Mouse (Mus musculus) kidney, adult 2 months (tissue): ENCODE data around the gene Spire2. TPM values are rescaled to one million over a fixed set of nuclear protein-coding genes. Genes with fewer than 3 reads are reported as not detected.

Experiments
- DNase-seq: peaks from one replicate; pipeline ENCODE4 v3.0.0; 2021
- H3K27ac ChIP-seq: fragments of 200-500 bp; 2 replicates; pipeline ENCODE4 v1.5.1; 2012; ENCODE audit warnings: low read depth, low read length, control low read depth, inconsistent platforms; ENCODE audit not compliant: insufficient read depth
- H3K27me3 ChIP-seq: fragments of 200-500 bp; replicated peaks from 2 replicates; pipeline ENCODE4 v1.6.1; 2012; ENCODE audit warnings: mild to moderate bottlenecking, moderate library complexity, low read length, inconsistent platforms; ENCODE audit not compliant: control insufficient read depth, insufficient read depth
- H3K36me3 ChIP-seq: fragments of 200-500 bp; 2 replicates; pipeline ENCODE4 v1.6.1; 2012; ENCODE audit warnings: mild to moderate bottlenecking, moderate library complexity, low read length, inconsistent platforms; ENCODE audit not compliant: control insufficient read depth, insufficient read depth
- H3K4me1 ChIP-seq: fragments of 200-500 bp; 2 replicates; pipeline ENCODE4 v1.6.1; 2011; ENCODE audit warnings: low read length; ENCODE audit not compliant: control insufficient read depth, insufficient read depth
- H3K4me3 ChIP-seq: fragments of 200-500 bp; 2 replicates; pipeline ENCODE4 v1.5.1; 2011; ENCODE audit warnings: mild to moderate bottlenecking, low read depth, low read length, control low read depth; ENCODE audit not compliant: insufficient read depth
- CTCF ChIP-seq: fragments of 200-500 bp; conservative IDR thresholded peaks from 2 replicates; pipeline ENCODE4 v1.5.1; 2011; ENCODE audit warnings: low read depth, mild to moderate bottlenecking, control low read depth, low read length, moderate library complexity, mixed read lengths; ENCODE audit not compliant: insufficient read depth, insufficient read length
- POLR2A ChIP-seq: fragments of 200-500 bp; IDR thresholded peaks from one replicate; pipeline ENCODE4 v1.6.1; 2011; ENCODE audit warnings: low read depth, low read length, control low read depth
- WGBS: fragments of 180-500 bp; shearing (Covaris S2); methylation state at CpG from one replicate; pipeline ENCODE4 v1.1.7; 2018; 5-methylcytosine and 5-hydroxymethylcytosine counted together
- polyA plus RNA-seq: library from polyadenylated mRNA; depleted of rRNA; stranded (reverse); fragments of >200 nt; gene quantifications from 2 replicates; pipeline ENCODE4 v1.2.3, GENCODE M21; 2012; rRNA removed

Gene Spire2
- polyA plus RNA-seq, 1 experiment = 6.0 TPM

- TF ChIP-seq POLR2A (no peak), CTCF (no peak)
- no peak overlapping the region for H3K4me3 ChIP-seq
- no peaks in the 10 kb centered on the region for H3K27me3 ChIP-seq
- no peaks in the 10 kb centered on the region for H3K4me1 ChIP-seq
- WGBS = 84% methylated on average over 8 of the region's 8 CpGs
- H3K27ac ChIP-seq = no peak overlapping the region
- H3K36me3 ChIP-seq = no peaks in the 10 kb centered on the region
- no peak for DNase-seq
Measured at GRCm38 (mm10) chr8:123415967-123416943, 83.7 kb downstream of the Spire2 start.

- DNase-seq = no peak
- Histone ChIP-seq H3K4me3 (no peak overlapping the region), H3K27ac (no peak overlapping the region), H3K4me1 (no peaks in the 10 kb centered on the region; the same call in 1 of the 2 replicates), H3K27me3 (no peaks in the 10 kb centered on the region), H3K36me3 (no peaks in the 10 kb centered on the region)
- WGBS = 69% methylated on average over 8 of the region's 8 CpGs
- TF ChIP-seq CTCF (no peak), POLR2A (no peak)
Measured at GRCm38 (mm10) chr8:123416944-123417555, 84.5 kb downstream of the Spire2 start.

Other genes with a start within 250 kb of the Spire2 start
- 960 and 1,412 TPM in 2 replicates for gene Rpl13, start 230.4 kb upstream of the Spire2 start, polyA plus RNA-seq
- 2.5 and 3.4 TPM in 2 replicates for gene Cpne7, start 215.3 kb upstream of the Spire2 start, polyA plus RNA-seq
- 10.8 and 11.2 TPM in 2 replicates for gene Sult5a1, start 174.4 kb upstream of the Spire2 start, polyA plus RNA-seq
- gene Dpep1, start 146.5 kb upstream of the Spire2 start, polyA plus RNA-seq = 360 and 388 TPM in 2 replicates
- 99.6 and 112 TPM in 2 replicates for gene Chmp1a, start 120.0 kb upstream of the Spire2 start, polyA plus RNA-seq
- 3.5 and 4.6 TPM in 2 replicates for gene Spata33, start 119.9 kb upstream of the Spire2 start, polyA plus RNA-seq
- 53.3 and 53.7 TPM in 2 replicates for gene Cdk10, start 107.9 kb upstream of the Spire2 start, polyA plus RNA-seq
- 14.9 and 16.7 TPM in 2 replicates for gene Spata2l, start 96.5 kb upstream of the Spire2 start, polyA plus RNA-seq
- 22.4 and 29.9 TPM in 2 replicates for gene Zfp276, start 78.5 kb upstream of the Spire2 start, polyA plus RNA-seq
- gene Vps9d1, start 78.4 kb upstream of the Spire2 start, polyA plus RNA-seq = 42.7 and 79.9 TPM in 2 replicates
- gene Fanca, start 14.1 kb upstream of the Spire2 start, polyA plus RNA-seq = 15.9 and 19.2 TPM in 2 replicates
- gene Tcf25, start 41.0 kb downstream of the Spire2 start, polyA plus RNA-seq = 164 and 166 TPM in 2 replicates
- not detected in 2 replicates for gene Mc1r, start 74.4 kb downstream of the Spire2 start, polyA plus RNA-seq
- gene Tubb3, start 78.7 kb downstream of the Spire2 start, polyA plus RNA-seq = 3.9 and 12.0 TPM in 2 replicates
- 87.1 and 97.6 TPM in 2 replicates for gene Def8, start 90.8 kb downstream of the Spire2 start, polyA plus RNA-seq
- gene Afg3l1, start 145.2 kb downstream of the Spire2 start, polyA plus RNA-seq = 36.5 and 38.7 TPM in 2 replicates
- 0.05 and 0.19 TPM in 2 replicates for gene Dbndd1, start 182.8 kb downstream of the Spire2 start, polyA plus RNA-seq
- 8.4 and 9.3 TPM in 2 replicates for gene Gas8, start 186.1 kb downstream of the Spire2 start, polyA plus RNA-seq